Mouse (Mus musculus) testis, adult 2 months (tissue): ENCODE data around the gene Ntn4.

Experiments
- CTCF ChIP-seq: fragments of 200-500 bp; IDR thresholded peaks from 2 replicates; pipeline ENCODE4 v1.5.1; 2012; ENCODE audit warnings: low read depth, mild to moderate bottlenecking, inconsistent platforms, low read length, moderate library complexity; ENCODE audit not compliant: control insufficient read depth, insufficient read depth, insufficient replicate concordance
- POLR2A ChIP-seq: fragments of 200-500 bp; IDR thresholded peaks from 2 replicates; pipeline ENCODE4 v1.6.1; 2012; ENCODE audit warnings: low read depth, mild to moderate bottlenecking, inconsistent platforms, low read length, moderate library complexity; ENCODE audit not compliant: control insufficient read depth

DNA sequence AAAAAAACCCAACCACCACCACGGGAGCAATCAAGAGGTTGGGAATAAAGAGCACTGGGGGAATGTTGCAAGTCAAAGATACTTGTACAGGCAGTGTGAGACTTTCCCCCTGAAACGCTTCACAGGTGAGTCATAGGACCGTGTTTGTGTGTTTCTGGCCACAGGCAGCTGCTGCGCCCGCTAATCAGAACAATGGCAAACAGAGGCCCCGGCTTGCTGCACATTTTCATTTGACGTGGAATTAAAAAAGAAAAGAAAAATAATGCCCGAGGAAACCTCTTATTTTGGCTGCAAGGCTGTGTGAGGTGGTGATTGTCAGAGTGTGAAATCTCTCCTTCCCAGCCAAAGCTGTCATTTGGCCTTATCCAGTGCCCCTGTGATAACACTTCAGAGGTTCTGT, 2.4 kb downstream of the Ntn4 start:
- TF ChIP-seq CTCF (no peak), POLR2A (no peak)
